Mouse (Mus musculus): ENCODE measurements around the gene Tmed10. TPM values are rescaled to one million over a fixed set of nuclear protein-coding genes. Genes with fewer than 3 reads are reported as not detected.

The Tmed10 gene
- polyA plus RNA-seq, 1 experiment from 2014 or later: 357 TPM

DNA sequence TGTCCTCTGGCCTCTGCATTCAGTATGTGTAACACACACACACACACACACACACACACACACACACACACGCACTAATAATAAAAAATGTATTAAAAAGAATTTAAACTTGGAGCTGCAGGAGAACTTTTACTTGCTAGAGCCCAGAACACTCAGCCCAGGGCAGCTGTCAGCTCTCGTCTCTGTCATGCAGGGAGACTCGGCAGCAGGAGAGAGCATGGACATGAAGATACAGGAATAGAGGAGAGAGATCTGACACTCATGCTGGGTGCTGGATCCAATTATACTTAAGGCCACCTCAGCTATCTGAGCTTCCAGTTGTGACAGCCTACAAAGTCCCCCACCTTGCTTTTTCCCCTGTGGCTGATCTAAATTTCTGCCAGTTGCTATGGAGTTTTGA is 41.2 kb upstream of the Tmed10 start:
- ATAC-seq (replicated peaks; ENCODE audit: low FRiP score, low read depth) (no peak), DNase-seq (ENCODE audit: low spot score) (no peak)
- Histone ChIP-seq H3K4me2 (ENCODE audit: low read length) (no peak overlapping the region), H3K27ac (no peak overlapping the region), H3K9ac (ENCODE audit: low read depth, low read length) (no peak overlapping the region), H3K4me1 (replicated peaks; ENCODE audit: insufficient read depth, low read length) (no peaks in the 10 kb centered on the region), H3K4me3 (replicated peaks; ENCODE audit: low read depth, low read length) (no peak overlapping the region), H3K27me3 (ENCODE audit: insufficient read depth, low read length) (no peaks in the 10 kb centered on the region), H3K9me3 (replicated peaks; ENCODE audit: low read length) (no peaks in the 10 kb centered on the region), H3K36me3 (ENCODE audit: insufficient read depth, low read length) (no peaks in the 10 kb centered on the region)
- TF ChIP-seq CTCF (IDR thresholded peaks at IDR 0.05; ENCODE audit: low read depth): no peak
- WGBS: 83% methylated on average over 3 of the region's 3 CpGs

- TF ChIP-seq CTCF (IDR thresholded peaks at IDR 0.05; ENCODE audit: low read depth): no peak
- 67% methylated on average over 2 of the region's 2 CpGs for WGBS
- H3K4me2 ChIP-seq (ENCODE audit: low read length): no peak overlapping the region
- H3K9me3 ChIP-seq (replicated peaks; ENCODE audit: low read length): no peaks in the 10 kb centered on the region
- ATAC-seq (replicated peaks; ENCODE audit: low FRiP score, low read depth): no peak
- no peaks in the 10 kb centered on the region for H3K4me1 ChIP-seq (replicated peaks; ENCODE audit: insufficient read depth, low read length)
- no peak overlapping the region for H3K9ac ChIP-seq (ENCODE audit: low read depth, low read length)
- H3K27me3 ChIP-seq (ENCODE audit: insufficient read depth, low read length): no peaks in the 10 kb centered on the region
- H3K4me3 ChIP-seq (replicated peaks; ENCODE audit: low read depth, low read length): no peak overlapping the region
- H3K27ac ChIP-seq: no peak overlapping the region
- DNase-seq (ENCODE audit: low spot score): no peak
- H3K36me3 ChIP-seq (ENCODE audit: insufficient read depth, low read length): no peaks in the 10 kb centered on the region
These were observed 36.5 kb upstream of the Tmed10 start for GRCm38 (mm10) chr12:85411136-85411535.

DNA sequence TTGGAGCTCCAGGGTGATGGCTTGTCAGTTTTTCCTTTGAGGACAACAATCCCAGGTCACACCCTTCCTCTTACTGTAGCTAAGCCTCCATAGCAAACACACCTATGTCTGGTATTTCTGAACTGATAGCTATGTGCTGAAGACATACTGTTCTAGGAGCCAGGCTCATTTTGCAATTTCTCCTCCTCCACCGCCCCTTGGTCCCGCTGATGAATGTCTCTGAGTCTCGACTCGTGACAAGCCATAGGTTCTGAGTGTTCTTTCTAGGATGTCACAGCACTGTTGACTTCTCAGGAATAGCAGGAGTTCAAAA is 23.3 kb upstream of the Tmed10 start:
- WGBS: 68% methylated on average over 4 of the region's 4 CpGs
- Histone ChIP-seq H3K4me1 (replicated peaks; ENCODE audit: insufficient read depth, low read length) (no peaks in the 10 kb centered on the region; the same call in 1 of the 2 replicates), H3K27ac (no peak overlapping the region), H3K4me2 (ENCODE audit: low read length) (no peak overlapping the region), H3K9ac (ENCODE audit: low read depth, low read length) (no peak overlapping the region), H3K36me3 (ENCODE audit: insufficient read depth, low read length) (no peaks in the 10 kb centered on the region), H3K27me3 (ENCODE audit: insufficient read depth, low read length) (no peaks in the 10 kb centered on the region), H3K9me3 (replicated peaks; ENCODE audit: low read length) (no peaks in the 10 kb centered on the region), H3K4me3 (replicated peaks; ENCODE audit: low read depth, low read length) (no peak overlapping the region)
- ATAC-seq (replicated peaks; ENCODE audit: low FRiP score, low read depth) (no peak), DNase-seq (ENCODE audit: low spot score) (no peak)
- no peak for TF ChIP-seq CTCF (IDR thresholded peaks at IDR 0.05; ENCODE audit: low read depth)

- WGBS: 68% methylated on average over 18 of the region's 18 CpGs
- H3K4me3 ChIP-seq (replicated peaks; ENCODE audit: low read depth, low read length): no peak overlapping the region
- no peaks in the 10 kb centered on the region for H3K36me3 ChIP-seq (ENCODE audit: insufficient read depth, low read length)
- H3K9ac ChIP-seq (ENCODE audit: low read depth, low read length): no peak overlapping the region
- TF ChIP-seq CTCF (IDR thresholded peaks at IDR 0.05; ENCODE audit: low read depth): no peak
- H3K4me2 ChIP-seq (ENCODE audit: low read length): no peak overlapping the region
- no peaks in the 10 kb centered on the region for H3K9me3 ChIP-seq (replicated peaks; ENCODE audit: low read length)
- ATAC-seq (replicated peaks; ENCODE audit: low FRiP score, low read depth) (no peak), DNase-seq (ENCODE audit: low spot score) (no peak)
- no peaks in the 10 kb centered on the region; the same call in 1 of the 2 replicates for H3K4me1 ChIP-seq (replicated peaks; ENCODE audit: insufficient read depth, low read length)
- no peak overlapping the region for H3K27ac ChIP-seq
- no peaks in the 10 kb centered on the region for H3K27me3 ChIP-seq (ENCODE audit: insufficient read depth, low read length)
These were observed 22.7 kb upstream of the Tmed10 start for GRCm38 (mm10) chr12:85397063-85397959.

DNA sequence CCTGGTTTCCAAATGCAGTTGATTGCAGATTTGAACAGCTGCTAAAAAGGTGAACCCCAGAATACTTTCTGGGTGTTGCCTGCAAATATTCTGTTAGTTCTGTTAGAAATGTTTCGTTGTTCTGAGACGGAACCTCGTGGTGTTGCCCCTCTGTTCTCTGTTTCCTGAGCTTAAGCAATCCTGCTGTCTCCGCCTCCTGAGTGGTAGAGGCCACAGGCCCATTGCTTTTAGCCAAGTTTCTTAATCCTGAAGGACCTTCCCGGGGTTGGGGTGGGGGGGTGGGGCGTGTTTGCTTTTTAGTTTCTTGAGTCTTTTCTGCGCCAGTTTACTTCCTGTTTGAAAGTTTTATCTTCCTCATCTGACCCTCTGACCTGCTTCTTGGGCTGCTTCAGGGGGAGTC is 19.3 kb upstream of the Tmed10 start:
- Histone ChIP-seq H3K27me3 (ENCODE audit: insufficient read depth, low read length) (no peaks in the 10 kb centered on the region), H3K9me3 (replicated peaks; ENCODE audit: low read length) (no peaks in the 10 kb centered on the region), H3K36me3 (ENCODE audit: insufficient read depth, low read length) (no peaks in the 10 kb centered on the region), H3K4me2 (ENCODE audit: low read length) (no peak overlapping the region), H3K4me1 (replicated peaks; ENCODE audit: insufficient read depth, low read length) (no peaks in the 10 kb centered on the region; the same call in 1 of the 2 replicates), H3K9ac (ENCODE audit: low read depth, low read length) (no peak overlapping the region), H3K4me3 (replicated peaks; ENCODE audit: low read depth, low read length) (no peak overlapping the region), H3K27ac (no peak overlapping the region)
- no peak for DNase-seq (ENCODE audit: low spot score)
- WGBS: 49% methylated on average over 7 of the region's 7 CpGs
- ATAC-seq (replicated peaks; ENCODE audit: low FRiP score, low read depth): no peak
- no peak for TF ChIP-seq CTCF (IDR thresholded peaks at IDR 0.05; ENCODE audit: low read depth)

- H3K27ac ChIP-seq: no peak overlapping the region
- H3K4me3 ChIP-seq (replicated peaks; ENCODE audit: low read depth, low read length): no peak overlapping the region
- H3K4me1 ChIP-seq (replicated peaks; ENCODE audit: insufficient read depth, low read length): no peaks in the 10 kb centered on the region; the same call in 1 of the 2 replicates
- no peak for TF ChIP-seq CTCF (IDR thresholded peaks at IDR 0.05; ENCODE audit: low read depth)
- no peaks in the 10 kb centered on the region for H3K9me3 ChIP-seq (replicated peaks; ENCODE audit: low read length)
- no peak overlapping the region for H3K9ac ChIP-seq (ENCODE audit: low read depth, low read length)
- WGBS: 79% methylated on average over 5 of the region's 5 CpGs
- ATAC-seq (replicated peaks; ENCODE audit: low FRiP score, low read depth) (no peak), DNase-seq (ENCODE audit: low spot score) (no peak)
- H3K36me3 ChIP-seq (ENCODE audit: insufficient read depth, low read length): no peaks in the 10 kb centered on the region
- H3K27me3 ChIP-seq (ENCODE audit: insufficient read depth, low read length): no peaks in the 10 kb centered on the region
- H3K4me2 ChIP-seq (ENCODE audit: low read length): no peak overlapping the region
These were observed 18.9 kb upstream of the Tmed10 start for GRCm38 (mm10) chr12:85393526-85393925.

Measured in kidney, postnatal 0 days (tissue).